Mouse (Mus musculus): ENCODE data around the gene Tcp11l2.

DNA sequence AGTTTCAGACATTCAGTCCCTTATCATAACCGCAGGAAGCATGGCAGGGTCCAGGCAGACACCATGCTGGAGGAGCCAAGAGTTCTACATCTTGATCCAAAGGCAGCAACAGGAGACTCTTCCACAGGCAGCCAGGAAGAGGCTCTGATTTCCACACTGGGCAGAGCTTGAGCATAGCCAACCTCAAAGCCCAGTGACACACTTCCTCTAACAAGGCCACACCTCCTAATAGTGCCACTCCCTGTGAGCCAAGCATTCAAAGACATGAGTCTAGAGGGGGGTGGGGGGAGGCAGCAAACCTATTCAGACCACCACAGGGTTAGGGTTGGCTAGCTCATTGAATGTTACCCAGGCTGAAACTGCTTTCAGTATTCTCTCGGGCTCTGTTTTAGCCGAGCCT lies 24.6 kb upstream of the Tcp11l2 start:
- TF ChIP-seq CTCF (conservative IDR thresholded peaks at IDR 0.05; ENCODE audit: low read length) (no peak), POU5F1 (IDR thresholded peaks at IDR 0.05; ENCODE audit: borderline replicate concordance, low read length) (no peak), NANOG (IDR thresholded peaks at IDR 0.05; ENCODE audit: borderline replicate concordance, low read length) (no peak)

All from E14TG2a.4 (cell line).